Mouse (Mus musculus): Measurements from ENCODE around the gene Klhl7.

Klhl7 gene

DNA sequence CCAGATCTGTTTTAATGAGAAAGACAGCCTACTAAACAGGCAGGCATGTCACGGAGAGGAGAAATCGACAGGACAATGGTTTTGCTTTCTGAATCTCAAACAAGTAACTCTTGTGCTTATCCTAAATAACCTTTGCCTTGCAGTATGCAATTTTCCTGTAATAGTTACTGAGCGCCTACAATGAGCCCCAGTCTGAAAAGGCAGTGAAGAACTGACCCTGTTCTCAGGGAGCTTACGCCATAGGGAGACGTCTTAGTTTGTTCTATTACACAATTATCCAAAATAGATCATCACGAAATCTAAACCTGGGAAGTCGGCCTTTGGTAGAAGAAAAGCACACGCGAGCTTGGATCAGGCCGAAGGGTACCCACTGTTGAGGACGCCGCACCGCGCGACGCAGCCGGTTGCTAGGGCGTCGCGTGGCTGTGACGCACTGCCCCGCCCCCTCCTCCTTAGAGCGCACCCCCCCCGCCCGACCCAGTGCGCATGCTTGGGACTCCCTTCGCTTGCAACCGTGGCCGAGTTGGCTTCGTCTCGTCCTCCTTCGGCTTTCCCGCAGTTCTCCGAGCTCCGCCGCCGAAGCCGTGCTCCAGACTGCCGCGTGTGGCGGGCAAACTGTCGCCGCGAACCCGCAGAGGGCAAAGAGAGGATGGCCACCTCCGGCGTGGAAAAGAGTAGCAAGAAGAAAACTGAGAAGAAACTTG is at the start of gene Klhl7:
Klhl7 (plus strand) TSS at position 500 of the 704 bp plus-strand sequence.
- peak; percentile 86 for DNase-seq (ENCODE audit: low spot score)

DNA sequence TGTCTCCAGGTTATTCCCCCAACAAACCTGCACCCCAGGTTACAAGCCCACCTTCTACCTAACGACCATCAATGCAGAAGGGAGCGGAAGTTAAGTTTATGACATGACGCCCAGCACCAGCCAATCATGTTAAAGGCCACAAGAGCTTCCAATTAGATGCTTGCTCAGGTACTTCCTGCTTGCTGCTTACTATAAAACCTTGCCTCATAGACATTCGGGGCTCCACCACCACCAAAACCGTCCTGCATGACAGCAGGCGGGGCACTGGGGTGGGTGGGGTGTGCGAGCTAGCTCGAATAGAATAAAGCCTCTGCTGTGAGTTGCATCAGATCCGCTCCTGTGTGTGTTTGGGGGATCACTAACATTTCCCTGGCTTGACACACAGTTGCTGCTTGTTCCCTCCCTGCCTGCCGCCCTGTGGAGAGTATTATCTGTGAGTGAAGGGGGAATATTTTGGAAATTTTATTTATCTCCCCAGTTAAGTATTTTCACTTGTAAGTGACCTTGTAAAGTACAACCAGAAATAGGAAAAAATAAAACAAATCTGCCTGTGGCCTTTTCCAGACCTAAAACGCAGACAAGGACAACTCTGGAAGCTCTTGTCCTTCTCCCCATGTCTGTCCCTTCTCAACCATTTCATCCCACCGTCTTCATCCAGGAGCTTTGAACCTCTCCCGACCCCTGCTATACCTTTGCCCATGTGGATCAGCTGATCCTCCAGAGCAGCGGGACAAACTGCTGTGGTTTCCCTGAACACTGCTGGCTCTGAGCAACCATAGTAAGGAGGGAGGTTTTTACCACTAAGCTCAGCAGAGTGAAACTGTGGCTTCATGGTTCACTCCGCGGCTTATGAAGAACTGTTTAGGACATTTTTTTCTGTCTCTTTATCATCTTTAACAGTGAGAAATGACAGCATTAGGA is 48.4 kb upstream of the Klhl7 start:
- peak; percentile 49 for DNase-seq (ENCODE audit: low spot score)

DNA sequence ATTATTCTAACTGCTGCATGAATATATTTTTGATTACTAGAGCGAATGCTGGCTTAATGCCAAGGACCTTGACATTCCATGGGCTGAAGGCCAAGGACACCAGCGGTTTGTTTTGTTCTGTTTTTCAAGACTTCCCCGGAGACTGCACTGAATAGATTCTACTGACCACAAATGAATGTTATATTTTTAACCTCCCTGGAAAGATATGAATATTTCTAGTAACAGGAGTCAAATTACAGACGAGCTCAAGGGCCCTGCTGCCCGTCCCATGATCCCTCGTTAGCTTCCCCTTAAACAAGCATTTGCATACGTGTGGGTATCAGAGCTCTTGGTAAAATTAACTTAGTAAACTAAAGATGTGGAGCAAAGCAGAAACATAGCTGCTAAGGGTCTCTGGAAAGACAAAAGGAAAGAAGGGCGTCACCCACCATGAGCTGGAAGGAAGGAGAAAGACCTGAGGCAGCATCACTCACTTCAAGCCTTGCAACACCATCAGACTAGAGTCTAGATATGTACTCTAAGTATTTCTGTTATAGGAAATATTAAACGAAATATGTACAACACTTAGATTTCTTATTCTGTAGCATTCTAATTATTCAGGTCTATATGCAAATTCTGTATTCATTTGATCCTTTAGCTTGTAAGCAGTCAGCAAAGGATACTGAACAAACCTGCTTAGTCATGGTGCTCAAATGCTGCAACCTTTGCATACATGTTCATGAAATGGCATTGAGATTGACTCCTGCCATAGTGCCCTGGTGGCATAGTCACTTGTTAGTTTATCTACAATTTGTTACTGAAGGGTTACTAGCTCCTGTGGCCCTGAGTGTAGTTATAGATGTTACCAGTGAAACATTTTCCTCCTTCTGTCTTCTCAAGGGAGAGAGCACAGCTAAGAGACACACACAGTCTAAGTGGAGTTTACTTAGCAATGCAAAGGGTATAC is 46.9 kb upstream of the Klhl7 start:
- DNase-seq (ENCODE audit: low spot score) = peak; percentile 45

DNA sequence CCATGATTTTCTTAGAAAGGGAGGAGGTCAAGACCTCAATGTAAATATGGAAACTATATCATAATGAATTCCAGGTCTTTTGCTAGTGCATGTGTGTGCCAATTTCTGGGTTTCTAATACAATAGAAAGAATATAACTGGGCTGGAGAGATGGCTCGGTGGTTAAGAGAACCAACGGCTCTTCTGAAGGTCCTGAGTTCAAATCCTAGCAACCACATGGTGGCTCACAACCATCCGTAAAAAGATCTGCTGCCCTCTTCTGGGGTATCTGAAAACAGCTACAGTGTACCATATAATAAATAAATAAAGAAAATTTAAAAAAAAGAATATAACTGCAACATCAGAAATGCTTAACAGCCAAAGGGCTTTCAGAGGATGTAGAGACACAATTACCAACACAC is 46.0 kb upstream of the Klhl7 start:
- DNase-seq (ENCODE audit: low spot score) = no peak

DNA sequence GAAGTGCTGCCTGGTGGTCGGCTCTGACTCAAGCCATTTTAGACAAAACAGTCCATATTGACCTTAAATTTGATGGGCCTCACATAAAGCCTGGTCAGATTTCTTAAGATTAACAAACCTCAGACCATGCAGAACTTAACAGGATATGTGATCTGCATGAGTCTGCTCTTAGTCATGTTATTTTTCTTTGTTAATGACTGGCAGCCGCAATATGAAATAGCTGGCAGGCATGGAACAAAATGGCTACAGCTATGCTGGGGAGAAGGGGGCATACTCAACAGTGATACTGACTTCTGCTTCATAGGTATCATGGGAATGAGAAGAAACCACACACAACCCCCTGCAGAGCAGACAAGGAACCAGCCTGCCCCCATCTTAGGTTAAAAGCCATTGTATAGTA is 43.5 kb upstream of the Klhl7 start:
- DNase-seq (ENCODE audit: low spot score) = no peak

DNA sequence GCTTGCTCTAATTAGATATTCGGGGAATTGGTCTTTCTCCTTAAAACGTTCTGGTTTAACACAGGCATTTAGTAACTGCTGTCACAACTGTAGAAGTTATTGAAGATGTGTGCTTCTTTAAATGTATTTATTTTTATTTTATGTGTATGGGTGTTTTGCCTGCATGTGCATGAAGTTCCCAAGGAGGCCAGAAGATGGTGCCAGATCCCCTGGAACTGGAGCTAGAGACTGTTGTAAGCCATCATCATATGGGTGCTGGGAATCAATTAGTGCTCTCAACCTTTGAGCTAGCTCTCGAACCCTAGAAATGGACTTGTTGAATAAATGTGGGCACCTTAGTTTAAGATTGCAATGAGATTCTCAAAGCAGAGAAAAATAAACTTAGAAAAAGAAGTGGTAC is 42.8 kb upstream of the Klhl7 start:
- no peak for DNase-seq (ENCODE audit: low spot score)

DNA sequence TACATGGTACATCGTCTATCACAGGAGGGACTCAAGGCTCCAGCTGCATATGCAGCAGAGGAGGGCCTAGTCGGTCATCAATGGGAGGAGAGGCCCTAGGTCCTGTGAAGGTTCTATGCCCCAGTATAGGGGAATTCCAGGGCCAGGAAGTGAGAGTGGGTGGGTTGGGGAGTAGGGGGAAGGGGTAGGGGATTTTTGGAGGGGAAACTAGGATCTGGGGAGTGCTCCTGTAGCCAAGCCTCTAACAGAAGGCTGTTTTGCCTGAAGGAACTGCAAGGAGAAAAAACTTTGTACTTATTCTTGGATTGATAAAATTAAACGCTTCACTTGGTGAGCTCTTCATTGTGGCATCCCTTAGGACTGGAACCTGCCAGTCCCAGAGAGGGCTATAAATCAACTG is 39.5 kb upstream of the Klhl7 start:
- no peak for DNase-seq (ENCODE audit: low spot score)

DNA sequence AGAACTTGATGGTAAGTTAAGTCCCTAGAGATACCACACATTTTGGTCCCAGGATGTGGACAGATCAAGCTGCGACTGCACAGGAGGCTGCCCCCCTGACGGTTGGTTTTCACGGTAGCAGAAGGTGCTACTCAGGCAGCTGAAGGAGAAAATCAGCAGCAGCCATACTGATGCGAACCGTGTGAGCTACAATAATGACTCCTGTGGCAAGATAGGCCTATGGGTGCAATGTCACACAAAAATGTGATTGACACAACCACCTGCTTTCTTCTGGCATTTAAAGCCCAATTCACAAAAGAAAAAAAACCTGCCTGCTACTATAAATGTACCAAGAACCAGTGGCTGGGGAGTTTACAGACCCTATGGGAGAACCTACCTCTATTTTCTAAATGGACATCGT is 37.4 kb upstream of the Klhl7 start:
- DNase-seq (ENCODE audit: low spot score) = no peak

DNA sequence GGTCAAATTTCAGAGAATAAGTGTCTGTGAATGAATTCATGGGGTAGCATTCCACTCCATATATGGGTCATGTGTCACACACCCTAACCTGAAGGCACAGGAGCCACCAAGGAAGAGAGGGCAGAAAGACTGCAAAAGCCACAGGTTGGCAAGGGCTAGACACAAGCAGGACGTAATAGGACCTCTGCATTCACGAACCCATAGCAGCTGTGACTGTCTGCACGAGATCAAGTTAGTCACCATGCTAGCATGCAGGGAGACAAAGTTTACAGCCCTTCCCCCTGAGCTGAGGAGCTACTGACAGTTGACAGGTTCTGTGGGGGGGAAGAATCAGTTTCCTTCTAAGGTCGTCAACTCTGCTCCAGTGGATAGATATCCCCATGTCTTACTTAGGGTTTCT is 36.9 kb upstream of the Klhl7 start:
- no peak for DNase-seq (ENCODE audit: low spot score)

DNA sequence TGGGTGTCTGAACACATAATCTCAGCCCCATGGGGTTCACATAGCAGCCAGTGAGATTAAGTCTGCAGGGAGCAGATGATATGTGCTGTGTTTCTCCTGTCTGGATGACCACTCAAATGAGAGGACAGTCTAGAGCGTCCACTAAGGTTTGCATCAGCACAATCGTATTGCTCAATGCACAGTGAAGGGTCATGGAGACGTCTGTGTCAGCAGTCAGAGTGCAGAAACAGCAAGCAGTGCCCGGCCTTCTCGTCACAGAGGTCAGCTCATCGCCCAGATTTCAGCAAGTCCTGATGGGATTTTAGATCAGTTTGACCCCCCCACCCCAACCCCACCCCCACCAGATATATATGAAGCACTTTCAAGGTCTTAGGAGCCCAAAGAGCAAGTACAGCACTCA is 31.4 kb upstream of the Klhl7 start:
- no peak for DNase-seq (ENCODE audit: low spot score)

DNA sequence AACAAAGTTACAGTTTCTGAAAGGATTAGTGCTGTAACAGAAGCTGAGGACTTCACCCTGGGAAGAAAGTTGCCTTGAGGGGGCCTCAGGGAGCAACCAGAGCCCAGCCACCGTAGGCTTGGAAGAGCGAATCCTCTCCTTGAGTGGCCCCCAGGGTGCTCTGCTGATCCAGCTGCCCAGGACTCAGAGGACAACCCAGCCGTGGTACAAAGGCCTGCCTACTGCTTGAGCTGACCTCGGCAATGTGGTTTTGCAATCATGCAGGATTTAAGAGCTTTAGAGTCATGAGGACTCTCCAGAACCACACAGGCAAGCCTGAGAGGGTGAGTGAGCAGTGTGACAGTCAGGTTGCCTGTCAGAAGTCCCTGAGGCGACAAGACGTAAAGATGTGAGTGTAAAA is 28.4 kb upstream of the Klhl7 start:
- no peak for DNase-seq (ENCODE audit: low spot score)

DNA sequence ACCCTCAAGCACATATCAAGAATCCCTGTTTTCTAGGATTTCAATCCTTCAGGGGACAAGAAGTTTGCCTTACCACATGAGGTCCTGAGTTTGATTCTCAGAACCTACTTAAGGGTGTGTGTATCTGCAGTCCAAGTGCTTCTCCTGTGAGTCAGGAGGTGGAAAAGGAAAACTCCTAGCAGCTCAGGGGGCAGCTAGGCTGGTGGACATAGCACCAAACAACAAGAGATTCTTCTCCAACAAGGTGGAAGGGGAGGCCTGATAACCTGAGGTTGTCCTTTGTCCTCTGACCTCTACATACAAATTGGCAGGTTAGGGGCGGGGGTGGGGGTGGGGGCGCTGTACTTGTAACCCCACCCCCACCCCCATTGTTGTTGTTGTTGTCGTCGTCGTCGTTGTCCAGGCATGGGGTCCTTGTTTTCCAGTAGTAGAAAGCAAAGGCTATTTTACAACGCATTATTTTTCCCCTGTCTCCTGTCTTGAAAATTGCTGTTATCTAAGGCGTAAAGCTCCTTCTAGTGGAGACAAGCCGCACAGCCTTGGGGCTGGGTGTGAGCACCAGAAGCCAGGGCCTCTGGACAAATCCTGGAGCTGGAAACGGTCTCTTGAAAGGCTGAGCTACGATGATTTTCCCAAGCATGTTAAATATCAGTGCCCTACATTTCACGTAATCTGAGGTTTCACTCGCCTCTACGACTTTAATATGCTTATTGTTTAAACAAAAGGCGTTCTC is 23.3 kb upstream of the Klhl7 start:
- peak; percentile 74 for DNase-seq (ENCODE audit: low spot score)

DNA sequence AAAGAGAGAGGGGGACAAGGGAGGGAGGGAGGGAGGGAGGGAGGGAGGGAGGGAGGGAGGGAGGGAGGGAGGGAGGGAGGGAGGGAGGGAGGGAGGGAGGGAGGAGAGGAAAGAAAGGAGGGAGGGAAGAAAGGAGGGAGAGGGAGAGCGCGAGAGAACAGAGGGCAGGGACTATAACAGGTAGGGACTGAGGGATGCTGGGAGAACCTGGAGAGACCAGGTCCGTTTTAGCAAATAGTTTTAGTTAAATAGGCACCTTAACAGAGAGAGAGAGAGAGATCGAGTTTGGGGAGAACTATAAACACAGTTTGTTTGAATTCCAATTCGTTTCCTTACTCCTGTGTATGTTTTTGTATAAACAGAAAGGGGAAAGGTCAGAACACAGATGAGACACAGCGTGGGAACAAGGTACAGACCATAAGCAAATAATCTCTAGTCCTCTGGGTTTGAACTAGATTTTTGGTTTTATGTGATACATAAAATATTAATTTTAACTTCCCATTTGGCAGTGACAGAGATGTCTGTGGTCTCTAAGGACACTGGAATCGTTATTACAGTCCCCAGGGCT is 22.6 kb upstream of the Klhl7 start:
- DNase-seq (ENCODE audit: low spot score) = no peak

DNA sequence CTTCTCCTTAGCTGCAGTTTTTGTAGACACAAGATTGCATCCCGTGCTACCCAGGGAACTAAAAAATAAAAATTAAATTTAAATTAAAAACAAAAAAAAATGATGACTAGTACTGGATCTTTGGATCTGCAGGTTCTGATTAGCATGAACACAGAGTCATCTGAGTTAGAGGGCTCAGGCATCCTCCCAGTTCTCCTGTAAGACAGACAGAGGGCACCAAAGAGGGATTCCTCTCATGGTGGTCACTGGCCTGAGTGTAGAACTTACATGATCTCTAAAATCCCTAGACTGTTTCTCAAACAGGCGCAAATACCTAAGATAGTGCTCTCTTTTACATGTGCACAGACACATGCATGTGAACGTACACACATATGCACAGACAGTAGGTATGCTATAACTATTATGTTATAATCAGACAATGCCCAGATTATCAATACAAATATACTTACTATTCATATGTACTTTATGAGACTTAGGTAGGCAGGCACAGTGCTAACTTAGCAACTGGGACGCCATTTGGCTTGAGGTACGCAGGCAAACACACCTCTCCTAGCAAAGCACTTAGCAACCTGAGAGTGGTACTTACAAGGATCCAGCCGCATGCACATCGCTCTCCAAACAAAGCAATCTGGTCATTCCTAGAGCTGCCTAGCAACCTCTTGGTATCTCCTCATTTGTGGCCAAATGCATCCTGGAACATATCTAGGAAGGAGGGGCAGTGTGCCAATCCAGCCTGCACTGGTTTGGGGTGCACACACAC is 21.8 kb upstream of the Klhl7 start:
- DNase-seq (ENCODE audit: low spot score) = no peak

DNA sequence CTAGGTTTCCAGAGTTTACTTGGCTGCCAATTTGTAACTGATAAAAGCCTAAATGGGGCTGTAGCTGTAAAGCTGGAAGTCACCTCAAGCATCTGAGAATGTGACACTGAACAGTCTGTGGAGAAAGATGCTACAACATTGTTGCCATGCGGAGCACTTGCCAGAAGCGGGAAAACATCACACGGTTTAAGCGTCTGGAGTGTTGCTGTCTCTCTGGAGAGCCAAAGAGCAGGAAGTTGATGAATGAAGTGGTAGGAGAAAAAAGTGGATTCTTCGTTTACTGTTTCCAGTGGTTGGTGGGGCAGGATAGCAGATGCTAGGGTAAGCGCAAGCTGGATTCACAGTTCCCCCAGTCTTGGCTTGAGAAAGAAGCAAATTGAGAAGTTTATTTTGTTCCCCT is 19.6 kb upstream of the Klhl7 start:
- no peak for DNase-seq (ENCODE audit: low spot score)

DNA sequence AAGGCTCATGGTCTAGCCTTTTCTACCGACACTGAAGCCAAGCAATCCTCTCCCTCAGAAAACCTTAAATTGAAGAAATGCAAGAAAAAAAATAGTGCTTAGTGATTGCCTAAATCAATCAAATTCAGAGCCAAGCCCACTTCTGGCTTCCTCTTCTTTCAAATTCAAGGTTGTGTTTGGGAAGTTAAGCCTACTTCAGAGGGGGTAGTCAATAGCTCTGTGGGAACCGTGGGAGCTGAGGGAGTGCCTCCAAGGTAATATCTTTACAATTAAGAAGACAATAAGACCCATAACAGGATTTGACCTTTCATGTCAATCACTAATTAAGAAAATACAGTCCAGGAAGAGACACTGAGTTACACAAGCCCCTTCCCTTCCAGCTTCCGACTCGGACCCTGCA is 15.6 kb upstream of the Klhl7 start:
- no peak for DNase-seq (ENCODE audit: low spot score)

DNA sequence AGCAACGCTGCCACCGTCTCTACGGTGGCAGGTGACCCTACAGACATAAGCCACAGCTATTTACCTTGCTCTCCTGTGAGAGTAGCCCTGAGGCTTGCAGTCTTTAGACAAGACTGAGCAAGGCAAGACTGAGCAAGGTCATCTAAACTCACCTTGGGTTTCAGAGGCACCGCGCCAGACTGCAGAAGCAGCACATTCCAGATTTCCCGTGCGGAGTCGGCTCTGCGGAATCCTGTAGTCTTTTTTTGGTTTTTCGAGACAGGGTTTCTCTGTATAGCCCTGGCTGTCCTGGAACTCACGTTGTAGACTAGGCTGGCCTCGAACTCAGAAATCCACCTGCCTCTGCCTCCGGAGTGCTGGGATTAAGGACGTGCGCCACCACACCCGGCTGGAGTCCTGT is 14.2 kb upstream of the Klhl7 start:
- DNase-seq (ENCODE audit: low spot score) = no peak

DNA sequence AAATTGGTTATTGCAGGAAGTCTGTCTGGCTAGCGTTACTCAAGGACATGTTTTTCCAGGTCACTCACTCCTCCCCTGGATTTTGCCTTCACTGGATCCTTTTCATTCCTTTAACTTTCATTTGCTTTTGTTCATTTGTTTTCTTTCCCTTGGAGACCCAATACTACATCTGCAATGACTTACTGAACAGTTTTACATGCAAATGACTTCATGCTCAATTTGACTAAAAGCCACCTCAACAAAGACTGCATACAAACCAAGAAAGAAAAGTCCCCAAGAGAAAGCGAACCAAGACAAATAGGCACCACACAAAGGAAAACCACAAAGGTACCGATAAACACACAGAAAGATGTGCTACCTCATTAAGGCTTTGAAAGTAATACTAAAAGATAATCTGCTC is 13.5 kb upstream of the Klhl7 start:
- no peak for DNase-seq (ENCODE audit: low spot score)

DNA sequence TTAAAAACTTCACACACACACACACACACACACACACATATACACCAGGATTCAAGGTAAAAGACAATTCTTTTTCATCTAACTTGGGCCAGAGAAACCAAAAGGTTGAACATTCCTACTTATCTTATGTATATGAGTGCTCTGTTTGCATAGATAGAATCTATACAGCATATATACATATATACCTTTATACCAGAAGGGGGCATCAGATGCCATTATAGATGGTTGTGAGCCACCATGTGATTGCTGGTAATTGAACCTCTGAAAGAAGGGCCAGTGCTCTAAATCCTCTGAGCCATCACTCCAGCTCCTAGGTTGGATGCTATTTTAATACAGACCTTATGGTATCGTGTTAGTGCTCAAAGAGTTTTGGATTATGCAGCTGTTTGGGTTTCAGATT is 12.0 kb upstream of the Klhl7 start:
- no peak for DNase-seq (ENCODE audit: low spot score)

DNA sequence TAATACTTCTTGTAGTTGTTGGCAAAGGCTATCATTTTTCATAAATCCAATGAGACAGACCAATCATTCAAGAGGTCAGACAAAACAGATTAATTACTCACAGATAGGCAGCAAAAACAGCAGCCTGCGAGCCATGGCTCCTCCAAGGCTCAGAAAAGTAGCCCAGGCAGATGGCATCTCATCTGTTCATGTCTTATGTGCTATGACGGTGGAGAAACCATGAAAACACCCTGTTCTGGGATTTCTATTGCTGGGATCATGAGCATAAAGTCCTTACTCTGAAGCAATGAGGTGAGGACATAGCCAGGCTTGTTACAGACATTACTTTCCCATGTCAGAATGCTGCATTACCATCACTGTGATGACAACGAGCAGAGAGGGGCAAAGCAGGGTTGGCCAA is 7.9 kb upstream of the Klhl7 start:
- no peak for DNase-seq (ENCODE audit: low spot score)

DNA sequence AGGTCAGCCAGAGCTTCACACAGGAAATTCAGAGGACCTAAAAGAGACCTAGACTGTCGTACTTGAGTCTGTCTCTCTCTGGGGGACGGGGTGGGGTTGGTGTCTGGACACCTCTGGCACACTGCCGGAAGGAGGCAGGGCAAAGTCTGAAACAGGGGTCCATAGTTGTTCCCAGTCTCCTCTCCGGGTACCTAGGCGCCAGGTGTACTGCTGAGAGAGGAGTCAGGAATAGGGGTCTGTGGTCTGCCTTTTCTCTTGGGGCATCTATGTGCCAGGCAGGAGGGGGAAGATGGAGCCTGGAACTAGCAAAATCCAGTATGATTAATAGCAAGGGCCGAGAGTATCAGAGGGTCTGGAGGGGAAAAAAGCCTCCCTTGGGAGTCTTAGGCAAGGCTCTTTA is 5.0 kb upstream of the Klhl7 start:
- no peak for DNase-seq (ENCODE audit: low spot score)

Measured in ovary, postnatal 36 days (tissue).